Mouse (Mus musculus): ENCODE data around the gene Dqx1. TPM values are rescaled to one million over a fixed set of nuclear protein-coding genes. Genes with fewer than 3 reads are reported as not detected.

Gene Dqx1
- polyA plus RNA-seq, 1 experiment from 2014 or later = 1.5 TPM

DNA sequence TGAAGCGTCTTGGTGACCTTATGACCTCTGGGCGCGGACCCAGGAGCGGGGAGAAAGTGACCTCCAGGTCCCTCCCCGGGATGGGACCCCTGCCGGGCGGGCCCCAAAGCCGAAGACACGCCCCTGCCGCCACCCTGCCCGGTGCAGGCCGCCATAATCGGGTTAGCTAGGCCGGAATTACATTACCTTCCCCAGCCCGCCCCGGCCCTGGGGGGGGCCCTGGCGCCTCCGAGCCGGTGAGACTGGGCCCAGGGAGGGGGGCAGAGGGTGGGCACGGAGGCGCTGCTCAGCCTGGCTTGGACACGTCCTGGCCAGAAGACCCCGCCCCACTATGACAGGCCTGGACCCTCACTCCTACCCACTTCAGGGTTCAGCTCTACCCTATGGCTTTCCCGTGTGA is 13.6 kb downstream of the Dqx1 start:
- H3K9ac ChIP-seq = no peak overlapping the region
- peak; percentile 55 for ATAC-seq (ENCODE audit: insufficient number of reproducible peaks, insufficient read depth, low FRiP score, low TSS enrichment)
- under 1% methylated on average over 24 of the region's 24 CpGs for WGBS
- H3K4me1 ChIP-seq = 0 out of 2 replicates have a peak, but pooled peaks cover 6% of the 10 kb centered on the region
- H3K36me3 ChIP-seq = no peaks in the 10 kb centered on the region
- no peaks in the 10 kb centered on the region for H3K9me3 ChIP-seq
- H3K27me3 ChIP-seq = peaks cover 93% of the 10 kb centered on the region
- peak overlapping the region; percentile 51 for H3K4me2 ChIP-seq (replicated peaks)
- H3K27ac ChIP-seq = no peak overlapping the region
- H3K4me3 ChIP-seq = peak overlapping the region; percentile 30

DNA sequence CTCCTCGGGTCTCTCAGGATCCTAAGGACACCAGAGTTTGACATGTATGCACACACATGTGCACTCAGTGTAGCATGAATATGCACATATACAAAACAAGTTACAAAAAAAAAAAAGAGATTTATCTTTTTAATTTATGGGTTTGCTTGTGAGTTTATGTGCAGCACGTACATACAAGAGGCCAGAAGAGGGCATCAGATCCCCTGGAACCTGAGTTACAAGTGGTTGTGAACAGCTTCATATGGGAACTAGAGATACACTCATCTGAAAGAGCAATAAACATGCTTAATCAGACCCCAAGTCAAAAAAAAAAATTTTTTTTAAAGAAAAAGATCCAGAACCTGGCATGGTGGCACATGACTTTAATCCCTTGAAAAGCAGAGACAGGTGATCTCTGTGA is 17.3 kb downstream of the Dqx1 start:
- peaks cover 22% of the 10 kb centered on the region; the same call in 1 of the 2 replicates for H3K4me1 ChIP-seq
- no peak overlapping the region for H3K9ac ChIP-seq
- no peak overlapping the region for H3K4me3 ChIP-seq
- no peak overlapping the region for H3K4me2 ChIP-seq (replicated peaks)
- no peak overlapping the region for H3K27ac ChIP-seq
- peaks cover under 1% of the 10 kb centered on the region; the same call in 1 of the 2 replicates for H3K36me3 ChIP-seq
- no peak for ATAC-seq (ENCODE audit: insufficient number of reproducible peaks, insufficient read depth, low FRiP score, low TSS enrichment)
- H3K9me3 ChIP-seq = no peaks in the 10 kb centered on the region
- 17% methylated on average over 2 of the region's 2 CpGs for WGBS
- H3K27me3 ChIP-seq = peaks cover 58% of the 10 kb centered on the region

DNA sequence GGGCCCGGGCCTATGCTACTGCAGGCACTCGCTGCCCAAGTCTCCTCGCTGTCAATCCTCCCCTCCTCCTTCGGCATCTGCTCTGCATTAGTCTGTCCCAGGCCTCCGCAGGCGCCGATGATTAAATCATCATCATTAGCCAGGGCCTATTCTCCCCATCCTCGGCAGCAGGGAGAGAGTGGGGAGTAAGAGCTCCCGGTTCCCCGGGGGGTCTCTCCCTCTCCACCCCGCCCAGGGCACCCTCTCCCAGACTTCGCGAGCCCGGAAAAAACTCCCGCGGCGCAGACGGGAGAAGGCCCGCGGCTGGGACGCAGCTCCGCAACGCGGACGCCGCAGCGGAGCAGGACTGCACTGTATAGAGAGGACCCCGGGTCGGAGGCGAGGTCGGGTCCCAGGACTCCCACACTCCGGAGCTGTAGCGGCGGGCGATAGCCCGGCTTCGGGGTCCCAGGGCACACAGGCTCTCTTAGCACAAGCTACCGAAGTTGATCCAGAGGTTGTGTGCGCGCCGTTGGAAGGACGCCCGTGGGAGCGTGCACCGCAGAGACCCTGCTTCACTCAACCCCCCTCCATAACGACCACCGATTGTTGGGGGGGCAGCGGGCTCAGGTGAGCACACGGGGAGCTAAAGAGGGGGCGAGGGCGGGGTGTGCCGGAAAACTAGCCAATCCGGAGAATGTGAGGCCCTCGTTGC is 20.1 kb downstream of the Dqx1 start, which contains the start of gene Pcgf1:
Gene Pcgf1, plus strand, starts transcription at position 240 of the 694 bp plus-strand sequence.
- ATAC-seq (ENCODE audit: insufficient number of reproducible peaks, insufficient read depth, low FRiP score, low TSS enrichment) = peak; percentile 85
- peak within 1 kb of the TSS; percentile 76 for H3K4me3 ChIP-seq
- WGBS = under 1% methylated on average over 54 of the region's 54 CpGs
- no peaks in the 10 kb centered on the region for H3K9me3 ChIP-seq
- peak within 1 kb of the TSS; percentile 92 for H3K4me2 ChIP-seq (replicated peaks)
- H3K36me3 ChIP-seq = peaks cover 22% of the 10 kb centered on the region
- peaks cover 40% of the 10 kb centered on the region for H3K27me3 ChIP-seq
- peak within 1 kb of the TSS; percentile 90 for H3K27ac ChIP-seq
- peaks cover 16% of the 10 kb centered on the region; the same call in 1 of the 2 replicates for H3K4me1 ChIP-seq
- H3K9ac ChIP-seq = peak within 1 kb of the TSS; percentile 75

DNA sequence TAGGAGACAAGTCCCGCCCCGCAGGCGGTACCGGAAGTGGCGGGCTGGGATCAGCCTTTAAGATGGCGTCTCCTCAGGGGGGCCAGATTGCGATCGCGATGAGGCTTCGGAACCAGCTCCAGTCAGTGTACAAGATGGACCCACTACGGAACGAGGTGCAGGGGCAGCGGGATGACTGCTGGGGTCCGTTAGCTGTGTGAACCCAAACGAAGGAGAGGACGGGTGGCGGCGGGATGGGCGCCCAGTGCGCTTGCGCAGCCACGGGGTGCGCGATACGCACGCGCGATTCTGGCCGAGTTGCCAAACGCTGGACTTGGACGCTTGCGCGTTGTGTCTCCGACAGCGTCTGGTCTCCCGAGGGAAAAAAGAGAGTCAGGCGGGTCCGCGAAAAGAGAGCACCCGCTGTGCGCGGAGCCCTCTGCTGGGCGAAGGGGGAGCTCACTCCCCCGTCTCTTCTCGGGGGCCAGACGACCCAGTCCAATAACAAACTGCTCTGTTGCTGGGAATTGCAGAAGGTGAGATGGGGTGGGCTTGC is 20.7 kb downstream of the Dqx1 start:
- Histone ChIP-seq H3K9me3 (no peaks in the 10 kb centered on the region), H3K4me2 (replicated peaks) (peak overlapping the region; percentile 92), H3K4me3 (peak overlapping the region; percentile 76), H3K36me3 (peaks cover 22% of the 10 kb centered on the region), H3K27ac (peak overlapping the region; percentile 90), H3K4me1 (peaks cover 18% of the 10 kb centered on the region), H3K9ac (peak overlapping the region; percentile 75), H3K27me3 (peaks cover 40% of the 10 kb centered on the region)
- peak; percentile 85 for ATAC-seq (ENCODE audit: insufficient number of reproducible peaks, insufficient read depth, low FRiP score, low TSS enrichment)
- under 1% methylated on average over 46 of the region's 46 CpGs for WGBS

DNA sequence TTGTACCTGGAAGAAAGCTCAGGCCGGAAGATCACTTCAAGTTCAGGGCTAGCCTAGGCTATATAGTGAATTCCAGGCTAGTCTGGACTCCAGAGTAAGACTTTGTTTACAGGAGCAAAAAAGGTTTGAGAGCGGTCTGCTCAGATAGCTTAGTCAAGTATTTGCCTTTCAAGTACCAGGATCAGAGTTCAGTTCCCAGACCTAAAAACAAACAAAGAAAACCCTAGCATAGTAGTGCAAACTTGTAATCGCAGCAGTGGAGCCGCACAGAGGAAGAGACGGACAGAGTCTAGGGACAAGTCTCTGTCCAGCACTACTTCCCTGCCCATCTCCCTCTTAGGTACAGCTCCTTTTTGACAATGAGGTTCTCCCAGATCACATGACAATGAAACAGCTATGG is 22.6 kb downstream of the Dqx1 start:
- H3K9ac ChIP-seq = no peak overlapping the region
- peaks cover 22% of the 10 kb centered on the region for H3K36me3 ChIP-seq
- H3K4me3 ChIP-seq = no peak overlapping the region
- no peak for ATAC-seq (ENCODE audit: insufficient number of reproducible peaks, insufficient read depth, low FRiP score, low TSS enrichment)
- peaks cover 31% of the 10 kb centered on the region for H3K4me1 ChIP-seq
- H3K4me2 ChIP-seq (replicated peaks) = no peak overlapping the region
- 92% methylated on average over 5 of the region's 5 CpGs for WGBS
- no peaks in the 10 kb centered on the region for H3K9me3 ChIP-seq
- H3K27me3 ChIP-seq = peaks cover 41% of the 10 kb centered on the region
- H3K27ac ChIP-seq = no peak overlapping the region

DNA sequence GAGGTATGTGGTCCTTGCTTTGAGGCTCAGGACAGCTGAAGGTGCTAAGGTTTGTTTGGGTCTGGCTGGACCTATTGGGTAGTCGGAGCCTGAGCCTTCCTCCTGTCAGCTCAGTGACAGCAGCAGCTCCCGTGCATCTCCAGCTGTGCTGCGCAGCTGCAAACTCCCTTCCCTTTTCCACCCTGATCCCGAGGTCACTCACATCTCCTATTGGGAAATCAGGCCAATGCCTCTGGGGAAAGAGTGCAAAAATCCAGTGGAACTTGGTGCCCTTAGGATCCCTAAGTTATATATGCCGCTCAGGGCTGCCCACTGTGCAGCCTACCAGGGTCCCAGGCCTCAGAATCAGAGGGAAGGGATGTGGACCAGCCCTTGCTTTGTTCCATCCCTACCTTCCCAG is 25.9 kb downstream of the Dqx1 start:
- H3K9me3 ChIP-seq = no peaks in the 10 kb centered on the region
- no peak for ATAC-seq (ENCODE audit: insufficient number of reproducible peaks, insufficient read depth, low FRiP score, low TSS enrichment)
- peaks cover 43% of the 10 kb centered on the region for H3K4me1 ChIP-seq
- peaks cover 22% of the 10 kb centered on the region for H3K36me3 ChIP-seq
- H3K4me2 ChIP-seq (replicated peaks) = no peak overlapping the region
- peaks cover 67% of the 10 kb centered on the region for H3K27me3 ChIP-seq
- H3K27ac ChIP-seq = no peak overlapping the region
- 12% methylated on average over 5 of the region's 5 CpGs for WGBS
- 0 out of 2 replicates have a peak overlapping the region, but pooled peaks have one; percentile 5 for H3K4me3 ChIP-seq
- peak overlapping the region; percentile 27; the same call in 1 of the 2 replicates for H3K9ac ChIP-seq

DNA sequence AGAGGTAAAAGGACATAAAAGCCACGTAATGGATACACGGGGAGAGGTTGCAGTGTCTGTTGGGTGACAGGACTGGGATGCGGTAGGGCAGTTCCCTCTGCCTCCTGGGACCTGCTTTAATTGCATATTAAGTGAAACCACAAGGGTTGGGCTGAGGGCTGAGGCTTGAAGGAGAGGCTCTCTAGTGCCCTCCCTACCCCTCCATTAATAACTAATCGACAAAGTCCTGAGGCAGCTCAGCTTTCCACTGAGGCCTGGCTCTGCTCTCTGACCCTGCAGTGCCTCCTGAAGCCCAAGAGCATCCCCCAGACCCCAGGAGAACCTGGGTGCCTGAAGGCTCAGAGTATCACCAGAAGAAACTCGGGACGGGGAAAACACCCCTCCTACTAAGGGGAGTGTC is 26.8 kb downstream of the Dqx1 start:
- H3K4me3 ChIP-seq = no peak overlapping the region
- no peaks in the 10 kb centered on the region for H3K9me3 ChIP-seq
- peaks cover 36% of the 10 kb centered on the region for H3K4me1 ChIP-seq
- H3K27me3 ChIP-seq = peaks cover 74% of the 10 kb centered on the region
- 0 out of 2 replicates have a peak overlapping the region, but pooled peaks have one; percentile 7 for H3K9ac ChIP-seq
- peaks cover 22% of the 10 kb centered on the region for H3K36me3 ChIP-seq
- H3K4me2 ChIP-seq (replicated peaks) = no peak overlapping the region
- 4% methylated on average over 6 of the region's 6 CpGs for WGBS
- no peak overlapping the region for H3K27ac ChIP-seq
- no peak for ATAC-seq (ENCODE audit: insufficient number of reproducible peaks, insufficient read depth, low FRiP score, low TSS enrichment)

DNA sequence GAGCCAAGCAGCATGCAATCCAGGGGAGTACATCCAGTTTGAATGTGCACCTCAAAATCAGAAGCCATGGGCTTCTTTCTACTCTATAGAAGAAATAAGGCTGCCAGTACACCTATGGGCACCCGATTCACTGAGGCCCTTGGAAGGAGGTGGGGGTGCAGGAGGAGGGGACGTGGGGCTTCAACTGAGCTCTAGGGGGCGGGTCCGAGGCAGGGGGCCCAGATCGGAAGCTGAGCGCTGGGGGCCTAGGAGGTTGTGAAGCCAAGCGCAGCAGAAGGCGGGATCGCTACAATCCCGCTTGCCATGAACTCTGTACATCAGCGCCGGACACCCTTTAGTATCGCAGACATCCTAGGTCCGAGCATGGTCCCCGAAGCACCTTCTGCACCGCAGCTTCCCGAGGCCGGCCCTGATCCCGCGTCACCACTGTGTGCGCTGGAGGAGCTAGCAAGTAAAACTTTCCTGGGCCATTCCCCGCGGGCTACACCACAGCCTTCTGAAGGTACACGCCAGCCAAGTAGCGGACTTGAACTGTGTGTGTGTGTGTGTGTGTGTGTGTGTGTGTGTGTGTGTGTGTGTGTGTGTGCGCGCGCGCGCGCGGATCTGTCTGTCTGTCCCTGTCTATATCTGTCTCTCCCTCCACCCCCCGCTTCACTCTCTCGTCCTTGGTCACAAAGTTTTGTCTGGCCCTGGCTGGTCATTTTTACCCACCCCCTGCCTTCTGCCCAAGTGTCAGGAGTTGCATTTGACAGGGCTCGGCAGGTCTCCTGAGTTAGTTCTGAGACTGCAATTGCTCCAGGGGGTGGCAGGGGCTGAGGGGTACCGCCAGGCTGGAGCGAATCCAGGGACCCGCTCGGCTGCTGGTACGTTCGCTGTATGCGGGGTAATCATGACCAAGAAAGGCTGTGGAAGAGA is 28.7 kb downstream of the Dqx1 start, which contains the start of gene Lbx2:
Gene Lbx2, plus strand, starts transcription at position 247 of the 915 bp plus-strand sequence.
- no peak within 1 kb of the TSS for H3K27ac ChIP-seq
- 5% methylated on average over 42 of the region's 42 CpGs for WGBS
- peak within 1 kb of the TSS; percentile 25 for H3K4me3 ChIP-seq
- peaks cover 7% of the 10 kb centered on the region for H3K36me3 ChIP-seq
- H3K27me3 ChIP-seq = peaks cover 90% of the 10 kb centered on the region
- no peaks in the 10 kb centered on the region for H3K9me3 ChIP-seq
- H3K9ac ChIP-seq = no peak within 1 kb of the TSS
- H3K4me1 ChIP-seq = peaks cover 33% of the 10 kb centered on the region
- H3K4me2 ChIP-seq (replicated peaks) = peak within 1 kb of the TSS; percentile 40
- no peak for ATAC-seq (ENCODE audit: insufficient number of reproducible peaks, insufficient read depth, low FRiP score, low TSS enrichment)

DNA sequence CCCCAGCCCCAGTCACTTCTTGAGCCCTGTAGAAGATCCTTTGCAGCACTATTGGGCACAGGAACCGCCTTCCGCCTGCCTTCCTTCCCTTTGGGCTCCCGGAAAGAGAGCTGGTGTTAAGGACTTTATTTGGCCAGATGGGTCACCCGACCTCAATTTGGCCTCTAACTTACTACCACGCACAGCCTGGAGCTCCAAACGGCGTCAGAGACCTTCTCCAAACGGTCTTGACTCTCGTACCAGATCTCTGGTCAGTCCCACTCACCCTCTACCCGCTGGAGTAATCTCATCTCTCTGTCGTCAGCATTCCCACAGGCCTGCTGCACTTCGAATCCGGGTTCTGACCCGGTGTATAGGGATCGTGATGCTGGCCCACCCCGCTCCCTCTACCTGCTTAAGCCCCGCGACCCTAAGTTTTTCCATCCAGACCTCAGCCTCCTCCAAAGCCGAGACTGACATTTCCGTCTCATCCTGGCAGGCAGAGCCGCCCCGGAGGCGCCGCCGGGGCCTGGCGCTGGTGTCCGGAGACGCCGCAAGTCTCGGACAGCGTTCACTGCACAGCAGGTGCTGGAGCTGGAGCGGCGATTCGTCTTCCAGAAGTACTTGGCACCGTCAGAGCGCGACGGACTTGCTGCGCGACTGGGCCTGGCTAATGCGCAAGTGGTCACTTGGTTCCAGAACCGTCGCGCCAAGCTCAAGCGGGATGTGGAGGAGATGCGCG is 29.7 kb downstream of the Dqx1 start:
- no peak for ATAC-seq (ENCODE audit: insufficient number of reproducible peaks, insufficient read depth, low FRiP score, low TSS enrichment)
- peak overlapping the region; percentile 40 for H3K4me2 ChIP-seq (replicated peaks)
- WGBS = 1% methylated on average over 47 of the region's 47 CpGs
- H3K9ac ChIP-seq = no peak overlapping the region
- H3K27me3 ChIP-seq = peaks cover 86% of the 10 kb centered on the region
- peak overlapping the region; percentile 25 for H3K4me3 ChIP-seq
- H3K36me3 ChIP-seq = no peaks in the 10 kb centered on the region
- H3K9me3 ChIP-seq = no peaks in the 10 kb centered on the region
- H3K4me1 ChIP-seq = peaks cover 33% of the 10 kb centered on the region
- H3K27ac ChIP-seq = no peak overlapping the region

DNA sequence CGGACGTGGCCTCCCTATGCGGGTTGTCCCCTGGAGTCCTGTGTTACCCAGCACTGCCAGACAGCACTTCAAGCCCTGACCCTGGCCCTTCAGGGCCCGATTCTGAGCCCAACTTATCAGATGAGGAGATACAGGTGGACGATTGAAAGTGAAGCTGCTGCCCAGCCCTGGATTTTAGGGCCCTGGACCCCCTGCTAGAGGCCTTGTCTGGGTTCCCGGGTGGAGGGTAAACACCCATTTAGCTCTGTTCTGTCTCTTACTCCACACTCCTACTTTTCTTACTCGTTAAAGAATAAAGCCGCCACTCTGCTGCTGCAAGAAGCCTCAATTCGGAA is 30.2 kb downstream of the Dqx1 start:
- Histone ChIP-seq H3K4me1 (peaks cover 33% of the 10 kb centered on the region), H3K27me3 (peaks cover 81% of the 10 kb centered on the region)
- 5% methylated on average over 9 of the region's 9 CpGs for WGBS

More for the DNA sequence above, 30.2 kb downstream of the Dqx1 start:
- Histone ChIP-seq H3K36me3 (no peaks in the 10 kb centered on the region), H3K9ac (no peak overlapping the region), H3K9me3 (no peaks in the 10 kb centered on the region), H3K4me3 (peak overlapping the region; percentile 25), H3K4me2 (replicated peaks) (peak overlapping the region; percentile 40), H3K27ac (no peak overlapping the region)
- no peak for ATAC-seq (ENCODE audit: insufficient number of reproducible peaks, insufficient read depth, low FRiP score, low TSS enrichment)
